Mouse (Mus musculus) gastrocnemius, adult 2 months (tissue): ENCODE data around the gene Fam155a. TPM values are rescaled to one million over a fixed set of nuclear protein-coding genes. Genes with fewer than 3 reads are reported as not detected.
"Not testable (repeated sequence)": the region's sequence is repeated elsewhere in the genome, so short reads cannot be mapped to it uniquely, and the experiment has no call there.

Source experiments
- DNase-seq: peaks from one replicate; pipeline ENCODE4 v3.0.0; 2022
- H3K27ac ChIP-seq: fragments of 200-600 bp; 2 replicates; pipeline ENCODE4 v1.8.1; 2022; ENCODE audit warnings: mild to moderate bottlenecking
- H3K4me3 ChIP-seq: fragments of 200-600 bp; 2 replicates; pipeline ENCODE4 v1.8.1; 2022; ENCODE audit warnings: mild to moderate bottlenecking, moderate library complexity
- CTCF ChIP-seq: fragments of 200-600 bp; IDR thresholded peaks from 2 replicates; pipeline ENCODE4 v1.8.1; 2022; ENCODE audit warnings: antibody characterized with exemption, mild to moderate bottlenecking, moderate library complexity
- intact Hi-C: fragments of 180-260 bp; cut with DNase I; formaldehyde crosslinking; loops from one replicate; pipeline ENCODE4 v1.15.1; 2025
- total RNA-seq, 2 experiments: library from RNA; stranded (reverse); gene quantifications; 2 replicates each; pipeline ENCODE4 v1.2.3; 2021

The Fam155a gene
- total RNA-seq, 2 experiments from 2014 or later: 0.08 TPM; not detected in 1

DNA sequence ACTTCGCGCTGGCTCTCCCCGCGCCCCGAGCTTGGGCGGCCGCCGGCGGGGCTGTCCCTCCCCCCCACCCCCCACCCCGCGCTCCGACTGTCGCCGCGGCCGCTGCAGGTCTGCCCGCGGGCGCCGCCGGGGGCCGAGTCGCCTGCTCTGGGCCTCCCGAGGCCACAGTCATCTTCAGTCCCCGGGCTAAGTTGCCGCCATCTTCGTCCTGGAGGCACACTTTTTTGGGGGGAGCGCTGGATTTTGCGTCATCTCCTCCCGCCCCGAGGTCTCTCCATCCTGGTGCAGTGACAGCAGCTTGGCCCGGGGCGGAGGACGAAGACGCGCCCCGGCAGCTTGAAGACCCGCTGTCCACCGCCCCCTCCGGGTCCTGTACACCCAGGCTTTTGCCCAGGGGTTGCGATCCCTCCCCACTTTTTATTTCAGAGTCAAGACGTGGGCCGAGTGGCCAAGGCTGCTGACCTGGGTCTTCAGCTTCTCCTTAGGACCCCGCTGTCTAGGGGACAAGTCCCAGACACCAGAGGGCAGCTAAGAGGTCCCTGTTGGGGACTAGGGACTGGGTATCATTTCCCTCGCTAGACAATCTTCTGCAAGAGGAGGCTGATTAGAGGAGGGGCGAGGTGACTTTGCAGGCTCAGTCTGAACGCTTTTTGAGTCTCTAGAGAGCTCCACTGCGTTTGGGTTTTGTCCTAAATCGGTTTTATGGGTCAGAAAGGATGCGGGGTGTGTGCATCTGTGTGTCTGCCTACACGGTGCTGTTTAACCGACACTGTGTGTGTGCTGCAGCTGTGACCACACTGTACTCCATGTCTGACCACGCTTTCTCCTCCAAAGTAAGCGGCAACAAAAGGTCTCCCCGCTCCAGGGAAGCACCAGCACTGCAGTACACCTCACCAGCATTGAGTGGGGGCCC, 901 bp upstream of the Fam155a start:
- DNase-seq: no peak
- TF ChIP-seq CTCF: no peak
- H3K27ac ChIP-seq: no peak overlapping the region
- intact Hi-C loops: no loop called here
- peak overlapping the region; percentile 65 for H3K4me3 ChIP-seq

DNA sequence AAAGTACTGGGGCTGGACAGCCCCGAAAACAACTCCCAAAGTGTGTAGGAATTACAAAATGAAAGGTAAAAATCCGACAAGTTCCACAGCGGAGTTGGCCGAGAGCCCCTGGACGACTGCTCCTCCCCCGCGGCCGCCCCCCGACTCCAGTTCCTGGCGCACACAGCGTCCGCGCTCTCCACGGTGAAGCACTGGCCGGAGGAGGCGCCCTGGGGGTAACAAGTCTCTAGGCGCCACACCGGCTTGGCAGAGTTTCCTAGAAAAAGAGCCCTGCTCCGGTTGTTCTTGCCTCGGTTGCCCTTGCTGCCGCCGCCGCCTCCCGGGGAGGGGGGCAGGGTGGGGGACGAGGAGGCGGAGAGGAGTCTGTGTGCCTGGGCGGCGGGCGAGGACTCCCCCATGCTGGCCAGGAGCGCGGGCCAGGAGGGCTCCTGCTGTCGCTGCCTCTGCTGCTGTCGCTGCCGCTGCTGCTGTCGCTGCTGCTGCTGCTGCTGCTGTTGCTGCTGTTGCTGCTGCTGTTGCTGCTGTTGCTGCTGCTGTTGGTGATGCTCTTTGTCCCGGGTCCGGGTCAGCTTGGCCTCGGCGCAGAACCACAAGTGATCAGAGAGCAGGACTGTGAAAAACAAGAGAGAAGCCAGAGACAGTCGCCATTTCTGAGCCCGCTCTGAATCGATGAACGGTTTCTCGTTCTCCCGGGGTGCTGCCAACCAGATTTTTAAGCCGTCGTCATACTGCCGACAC, 531 bp downstream of the Fam155a start:
- intact Hi-C loops: no loop called here
- peak; percentile 17 for DNase-seq

GRCm38 (mm10) chr8:9769061-9769460, 1.9 kb downstream of the Fam155a start:
- H3K27ac ChIP-seq: no peak overlapping the region
- peak; percentile 51 for DNase-seq

More for the DNA sequence above, 531 bp downstream of the Fam155a start:
- H3K27ac ChIP-seq: no peak overlapping the region
- peak overlapping the region; percentile 65 for H3K4me3 ChIP-seq
- TF ChIP-seq CTCF: no peak

DNA sequence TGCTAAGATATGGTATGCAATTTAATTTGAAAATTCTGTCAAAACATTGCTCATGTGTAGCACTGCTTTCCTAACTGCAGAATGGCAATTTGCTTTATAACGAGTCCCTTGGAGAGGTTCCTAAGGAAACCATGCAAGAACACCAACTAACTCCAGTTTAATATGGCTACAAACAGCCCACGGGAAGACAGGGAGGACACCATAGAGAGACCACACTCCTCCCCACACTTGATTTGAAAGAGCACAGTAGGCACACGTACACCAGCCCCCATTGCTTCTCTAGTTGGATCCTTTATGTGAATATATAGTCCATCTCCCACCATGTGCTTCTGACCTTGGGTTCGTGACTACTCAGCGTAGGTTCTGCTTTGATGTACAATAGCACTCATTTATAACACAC, 35.8 kb downstream of the Fam155a start:
- intact Hi-C loops: no loop called here
- no peak overlapping the region for H3K4me3 ChIP-seq
- DNase-seq: no peak
- H3K27ac ChIP-seq: no peak overlapping the region
- no peak for TF ChIP-seq CTCF

More at GRCm38 (mm10) chr8:9769061-9769460, 1.9 kb downstream of the Fam155a start:
- TF ChIP-seq CTCF: no peak
- no peak overlapping the region for H3K4me3 ChIP-seq
- intact Hi-C loops: no loop called here

- intact Hi-C loops: no loop called here
- TF ChIP-seq CTCF: no peak
- H3K4me3 ChIP-seq: no peak overlapping the region
- no peak overlapping the region for H3K27ac ChIP-seq
- no peak for DNase-seq
Measured at GRCm38 (mm10) chr8:9709791-9710190, 61.2 kb downstream of the Fam155a start.

DNA sequence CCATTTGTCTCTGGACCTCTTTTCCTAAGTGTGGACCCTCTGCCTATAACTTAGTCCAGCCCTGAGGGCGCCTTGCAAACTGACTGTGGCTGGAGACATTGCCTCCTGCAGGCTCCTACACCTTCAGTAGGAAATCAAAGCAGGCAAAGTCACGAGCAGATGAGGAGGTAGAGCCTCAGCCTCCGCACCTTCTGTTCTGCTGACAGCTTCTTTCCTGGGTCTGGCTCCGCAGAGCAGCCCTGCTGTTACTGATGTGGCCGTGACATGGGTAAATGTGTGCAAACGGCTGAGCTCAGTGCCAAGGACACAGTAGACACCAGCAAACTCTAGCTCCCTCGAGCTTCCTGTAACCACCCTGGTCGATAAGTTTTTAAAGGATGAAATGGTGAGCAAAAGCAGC, 63.5 kb downstream of the Fam155a start:
- H3K27ac ChIP-seq: no peak overlapping the region
- TF ChIP-seq CTCF: no peak
- intact Hi-C loops: no loop called here
- DNase-seq: no peak
- H3K4me3 ChIP-seq: no peak overlapping the region

DNA sequence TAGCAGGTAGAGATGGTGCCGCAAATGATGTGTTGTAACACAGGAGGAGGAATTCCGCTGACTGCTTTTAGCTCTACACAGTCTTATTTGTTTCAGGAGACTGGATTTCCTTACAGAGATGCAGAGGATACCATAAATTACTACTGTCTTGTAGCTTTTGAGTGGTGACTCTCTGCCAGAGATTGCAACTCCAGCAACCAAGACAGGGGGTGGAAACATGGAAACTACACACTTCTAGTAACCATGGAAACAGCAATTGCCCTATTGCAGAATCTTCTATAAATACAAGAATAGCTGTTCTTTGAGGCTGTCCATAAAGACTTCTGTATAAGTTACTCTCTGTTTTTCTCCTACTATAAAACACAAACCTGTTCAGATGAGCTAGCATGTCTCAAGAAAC, 76.2 kb downstream of the Fam155a start:
- H3K27ac ChIP-seq: no peak overlapping the region
- no peak overlapping the region for H3K4me3 ChIP-seq
- intact Hi-C loops: no loop called here
- TF ChIP-seq CTCF: no peak
- DNase-seq: no peak

DNA sequence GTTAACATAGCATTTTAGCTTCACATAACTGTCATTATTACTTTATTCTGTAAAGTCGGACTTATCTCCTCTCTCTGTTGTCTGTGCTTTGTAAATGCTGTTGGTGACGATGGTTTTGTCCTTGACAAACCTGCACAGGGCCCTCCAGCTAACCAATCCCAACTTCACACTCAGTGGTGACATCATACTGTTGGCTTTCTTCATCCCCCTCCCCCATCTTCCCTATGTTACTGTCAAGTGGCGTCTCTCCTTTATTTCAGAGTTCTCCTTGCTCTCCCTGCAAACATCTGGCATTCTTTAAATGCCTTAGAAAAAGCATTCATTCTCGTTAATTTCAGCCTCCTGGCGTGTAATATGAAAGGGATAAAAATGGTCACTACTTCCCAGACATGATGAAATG, 78.6 kb downstream of the Fam155a start:
- intact Hi-C loops: no loop called here
- H3K27ac ChIP-seq: no peak overlapping the region
- TF ChIP-seq CTCF: no peak

GRCm38 (mm10) chr8:9660014-9660413, 110.9 kb downstream of the Fam155a start:
- H3K27ac ChIP-seq, DNase-seq, H3K4me3 ChIP-seq, intact Hi-C loops: not testable (repeated sequence)

More for the DNA sequence above, 78.6 kb downstream of the Fam155a start:
- H3K4me3 ChIP-seq: no peak overlapping the region
- no peak for DNase-seq

- no peak for TF ChIP-seq CTCF
- no peak for DNase-seq
- intact Hi-C loops: no loop called here
- no peak overlapping the region for H3K4me3 ChIP-seq
- H3K27ac ChIP-seq: no peak overlapping the region
Measured at GRCm38 (mm10) chr8:9656901-9657300, 114.1 kb downstream of the Fam155a start.

- TF ChIP-seq CTCF: no peak
- intact Hi-C loops: no loop called here
Measured at GRCm38 (mm10) chr8:9654826-9655225, 116.1 kb downstream of the Fam155a start.

GRCm38 (mm10) chr8:9653643-9654042, 117.3 kb downstream of the Fam155a start:
- intact Hi-C loops: no loop called here
- DNase-seq: no peak
- no peak overlapping the region for H3K4me3 ChIP-seq
- no peak overlapping the region for H3K27ac ChIP-seq
- no peak for TF ChIP-seq CTCF

More at GRCm38 (mm10) chr8:9654826-9655225, 116.1 kb downstream of the Fam155a start:
- Histone ChIP-seq H3K4me3 (no peak overlapping the region), H3K27ac (no peak overlapping the region)
- no peak for DNase-seq

DNA sequence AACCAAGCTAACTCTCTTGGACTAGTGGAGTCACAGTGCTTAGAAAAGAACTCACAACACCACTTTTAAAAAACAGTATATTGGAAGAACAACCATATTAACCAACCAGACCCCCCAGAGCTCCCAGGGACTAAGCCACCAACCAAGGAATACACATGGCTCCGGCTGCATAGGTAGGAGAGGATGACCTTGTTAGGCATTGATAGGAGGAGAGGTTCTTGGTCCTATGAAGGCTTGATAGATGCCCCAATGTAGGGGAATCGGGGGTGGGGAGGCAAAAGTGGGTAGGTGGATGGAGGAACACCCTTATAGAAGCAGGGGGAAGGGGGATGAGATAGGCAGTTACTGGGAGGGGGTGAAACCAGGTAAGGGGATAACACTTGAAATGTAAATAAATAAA, 132.8 kb downstream of the Fam155a start:
- no peak for TF ChIP-seq CTCF

More for the DNA sequence above, 132.8 kb downstream of the Fam155a start:
- H3K4me3 ChIP-seq: no peak overlapping the region
- no peak overlapping the region for H3K27ac ChIP-seq
- no peak for DNase-seq
- intact Hi-C loops: no loop called here
